Comparison of ENCODE assay signal across 8 mouse cellular contexts in genomic region chr13:71459022-71459536, GRCm38 (mm10).
DNase-seq lines count a peak whose midpoint lies in the region; ATAC-seq and TF ChIP-seq lines count a peak whose summit lies in the region.

No protein-coding gene starts in this region.

- 22% methylated on average over 11 of the region's 11 CpGs for WGBS in lung, embryonic 15.5 days
- 33% methylated on average over 11 of the region's 11 CpGs for WGBS in lung, adult 2 months
- WGBS in heart, postnatal 0 days = 30% methylated on average over 11 of the region's 11 CpGs
- WGBS in stomach, embryonic 15.5 days = 43% methylated on average over 11 of the region's 11 CpGs

- TF ChIP-seq CTCF in lung, adult 2 months (IDR thresholded peaks at IDR 0.05; ENCODE audit: insufficient read depth, low read length) = no peak
- TF ChIP-seq CTCF in heart, postnatal 0 days (IDR thresholded peaks at IDR 0.05; ENCODE audit: low read depth) = no peak

- peak overlapping the region; percentile 42 for H3K4me2 ChIP-seq in lung, embryonic 15.5 days
- peak overlapping the region; percentile 58 for H3K4me2 ChIP-seq in heart, postnatal 0 days (ENCODE audit: low read depth, low read length)
- H3K4me2 ChIP-seq in stomach, embryonic 15.5 days = peak overlapping the region; percentile 47; the same call in 1 of the 2 replicates

- no peaks in the 10 kb centered on the region for H3K9me3 ChIP-seq in lung, embryonic 15.5 days
- H3K9me3 ChIP-seq in heart, postnatal 0 days (replicated peaks; ENCODE audit: control insufficient read depth, low read length) = no peaks in the 10 kb centered on the region
- H3K9me3 ChIP-seq in stomach, embryonic 15.5 days = no peaks in the 10 kb centered on the region

- no peak overlapping the region for H3K4me3 ChIP-seq in lung, embryonic 15.5 days
- no peak overlapping the region for H3K4me3 ChIP-seq in lung, adult 2 months (replicated peaks; ENCODE audit: extremely low read depth, low read depth, low read length)
- H3K4me3 ChIP-seq in heart, postnatal 0 days (ENCODE audit: low read depth, low read length) = peak overlapping the region; percentile 33; the same call in 1 of the 2 replicates
- no peak overlapping the region for H3K4me3 ChIP-seq in stomach, embryonic 15.5 days (replicated peaks)

- H3K36me3 ChIP-seq in lung, embryonic 15.5 days = no peaks in the 10 kb centered on the region
- no peaks in the 10 kb centered on the region for H3K36me3 ChIP-seq in heart, postnatal 0 days (replicated peaks; ENCODE audit: control insufficient read depth, insufficient read depth, low read length)
- no peaks in the 10 kb centered on the region for H3K36me3 ChIP-seq in stomach, embryonic 15.5 days

- ATAC-seq in lung, embryonic 15.5 days (ENCODE audit: borderline replicate concordance, extremely low read depth, low FRiP score, low TSS enrichment) = no peak
- no peak for ATAC-seq in heart, postnatal 0 days (ENCODE audit: insufficient read depth, low read depth)
- no peak; the same call in 1 of the 2 replicates for ATAC-seq in stomach, embryonic 15.5 days (ENCODE audit: insufficient read depth, low FRiP score, low read depth)

- no peak for TF ChIP-seq EP300 in heart, postnatal 0 days (IDR thresholded peaks at IDR 0.05; ENCODE audit: low read depth)

- no peak for TF ChIP-seq POLR2A in lung, adult 2 months (IDR thresholded peaks at IDR 0.05; ENCODE audit: borderline replicate concordance, extremely low read depth, low read depth, low read length)

- DNase-seq in lung, adult 2 months = no peak
- no peak for DNase-seq in heart, postnatal 0 days (ENCODE audit: low spot score)
- DNase-seq in kidney, postnatal 4 days = peak; percentile 18 to 34
- no peak for DNase-seq in right cerebral cortex, postnatal 36 days (ENCODE audit: low spot score in 2 of 2)
- DNase-seq in thymus, postnatal 0 days (ENCODE audit: low spot score) = no peak
- DNase-seq in right cerebral cortex, postnatal 14 days = no peak

- H3K9ac ChIP-seq in lung, embryonic 15.5 days = no peak overlapping the region
- no peak overlapping the region for H3K9ac ChIP-seq in heart, postnatal 0 days (replicated peaks; ENCODE audit: low read depth, low read length)
- no peak overlapping the region for H3K9ac ChIP-seq in stomach, embryonic 15.5 days

- H3K27me3 ChIP-seq in lung, embryonic 15.5 days = peaks cover 17% of the 10 kb centered on the region; the same call in 1 of the 2 replicates
- 0 out of 2 replicates have a peak, but pooled peaks cover 4% of the 10 kb centered on the region for H3K27me3 ChIP-seq in heart, postnatal 0 days (ENCODE audit: control insufficient read depth, insufficient read depth, low read length)
- 0 out of 2 replicates have a peak, but pooled peaks cover 4% of the 10 kb centered on the region for H3K27me3 ChIP-seq in stomach, embryonic 15.5 days (replicated peaks)

- peak overlapping the region; percentile 63; the same call in 1 of the 2 replicates for H3K27ac ChIP-seq in lung, embryonic 15.5 days
- no peak overlapping the region for H3K27ac ChIP-seq in heart, postnatal 0 days (ENCODE audit: low read depth)
- H3K27ac ChIP-seq in stomach, embryonic 15.5 days = no peak overlapping the region

- H3K4me1 ChIP-seq in lung, embryonic 15.5 days = peaks cover 16% of the 10 kb centered on the region; the same call in 1 of the 2 replicates
- no peaks in the 10 kb centered on the region for H3K4me1 ChIP-seq in lung, adult 2 months (ENCODE audit: control insufficient read depth, insufficient read depth, low read length)
- H3K4me1 ChIP-seq in heart, postnatal 0 days (ENCODE audit: control insufficient read depth, insufficient read depth) = no peaks in the 10 kb centered on the region
- H3K4me1 ChIP-seq in stomach, embryonic 15.5 days = peaks cover 6% of the 10 kb centered on the region; the same call in 1 of the 2 replicates

Comparison
In these comparisons a context has a peak if more than half of its experiments do, and no peak if none do; other contexts are left out.
1. DNase-seq: peak in kidney, postnatal 4 days (2 of 2); none in lung, adult 2 months (single experiment), heart, postnatal 0 days (single experiment), right cerebral cortex, postnatal 36 days (0 of 2), thymus, postnatal 0 days (single experiment) and right cerebral cortex, postnatal 14 days (single experiment).
2. Peak in every context shown above with its lines, with median percentiles within 50 percentile points of each other: H3K4me2 ChIP-seq.